Mouse (Mus musculus) stomach, postnatal 0 days (tissue): ENCODE data around the gene Abca2.

ENCODE experiments used
- CTCF ChIP-seq: IDR thresholded peaks from 2 replicates; pipeline ENCODE4 v1.5.1; 2016; ENCODE audit warnings: antibody characterized with exemption, low read depth, mild to moderate bottlenecking, moderate library complexity
- EP300 ChIP-seq: optimal IDR thresholded peaks from 2 replicates; pipeline ENCODE3; 2016; ENCODE audit warnings: antibody characterized with exemption

DNA sequence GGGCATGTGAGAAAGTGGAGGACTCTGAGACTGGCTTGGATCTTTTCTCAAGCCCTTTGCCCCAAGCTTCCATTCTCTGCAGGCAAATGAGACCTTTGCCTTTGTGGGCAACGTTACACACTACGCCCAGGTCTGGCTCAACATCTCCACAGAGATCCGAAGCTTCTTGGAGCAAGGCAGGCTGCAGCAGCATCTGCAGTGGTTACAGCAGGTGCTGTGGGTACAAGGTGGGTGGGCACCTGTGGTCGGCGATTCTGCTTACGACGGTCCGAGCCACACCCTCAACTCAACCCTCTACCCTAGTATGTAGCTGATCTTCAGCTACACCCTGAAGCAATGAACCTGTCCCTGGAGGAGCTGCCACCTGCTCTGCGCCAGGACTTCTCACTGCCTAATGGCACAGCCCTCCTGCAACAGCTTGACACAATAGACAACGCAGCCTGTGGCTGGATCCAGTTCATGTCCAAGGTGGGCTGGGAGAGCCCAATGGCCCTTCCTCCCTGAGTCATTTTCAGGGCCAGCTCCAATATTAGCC, 7.8 kb downstream of the Abca2 start:
- TF ChIP-seq CTCF (no peak), EP300 (no peak)
